Mouse (Mus musculus) 3T3-L1 (cell line): ENCODE measurements at regions not wholly inside any gene's neighbourhood (a gene's known extent, or its start where the extent isn't known, plus 50 kb on each side); places are given as distances from the start of the nearest gene placed in this dataset.

Experiments
- DNase-seq: peaks from one replicate; pipeline ENCODE4 v3.0.0-alpha.2; 2015; ENCODE audit warnings: low read depth, low spot score

DNA sequence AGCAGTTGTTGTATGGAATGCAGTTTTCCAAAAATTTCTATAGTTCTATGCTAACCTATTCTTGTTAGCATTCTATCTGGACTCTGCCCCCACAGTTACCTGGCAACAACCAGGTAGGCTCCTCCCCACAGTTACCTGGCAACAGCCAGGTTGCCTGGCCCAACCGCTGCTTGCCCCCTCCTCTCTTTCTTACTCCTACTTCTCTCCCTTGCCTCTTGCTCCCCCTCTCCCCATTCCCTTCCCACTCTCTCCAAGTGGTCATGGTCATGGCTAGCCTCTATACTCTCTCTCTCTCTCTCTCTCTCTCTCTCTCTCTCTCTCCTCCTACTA, 70.4 kb upstream of the Cpsf6 start:
- no peak for DNase-seq

- peak; percentile 95 for DNase-seq
These were observed 69.8 kb upstream of the Cpsf6 start for GRCm38 (mm10) chr10:117449416-117450239.

- DNase-seq = peak; percentile 87
These were observed 69.0 kb upstream of the Cpsf6 start for GRCm38 (mm10) chr10:117448783-117449182.

GRCm38 (mm10) chr10:117447626-117448025, 67.8 kb upstream of the Cpsf6 start:
- DNase-seq = no peak

DNA sequence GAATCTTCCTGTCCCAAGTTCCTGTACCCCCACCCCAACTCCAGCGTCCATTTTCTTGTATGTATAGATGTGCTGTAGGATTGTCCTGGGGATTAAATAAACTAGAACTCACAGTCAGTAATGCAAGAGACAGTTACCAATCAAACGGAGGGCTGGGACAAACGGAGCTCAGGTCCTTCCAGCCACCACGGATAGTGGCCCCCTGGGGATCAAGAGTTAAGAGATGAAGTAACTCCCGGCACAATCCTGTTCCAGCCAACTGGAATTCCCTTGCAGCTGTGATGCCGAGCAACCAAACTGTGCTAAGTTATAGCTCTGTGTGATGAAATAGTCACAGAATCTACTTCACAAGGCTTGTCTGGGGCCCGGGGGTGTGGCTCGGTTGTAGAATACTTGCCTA, 67.4 kb upstream of the Cpsf6 start:
- DNase-seq = peak; percentile 96

- peak; percentile 96 for DNase-seq
These were observed 67.0 kb upstream of the Cpsf6 start for GRCm38 (mm10) chr10:117446776-117447175.

DNA sequence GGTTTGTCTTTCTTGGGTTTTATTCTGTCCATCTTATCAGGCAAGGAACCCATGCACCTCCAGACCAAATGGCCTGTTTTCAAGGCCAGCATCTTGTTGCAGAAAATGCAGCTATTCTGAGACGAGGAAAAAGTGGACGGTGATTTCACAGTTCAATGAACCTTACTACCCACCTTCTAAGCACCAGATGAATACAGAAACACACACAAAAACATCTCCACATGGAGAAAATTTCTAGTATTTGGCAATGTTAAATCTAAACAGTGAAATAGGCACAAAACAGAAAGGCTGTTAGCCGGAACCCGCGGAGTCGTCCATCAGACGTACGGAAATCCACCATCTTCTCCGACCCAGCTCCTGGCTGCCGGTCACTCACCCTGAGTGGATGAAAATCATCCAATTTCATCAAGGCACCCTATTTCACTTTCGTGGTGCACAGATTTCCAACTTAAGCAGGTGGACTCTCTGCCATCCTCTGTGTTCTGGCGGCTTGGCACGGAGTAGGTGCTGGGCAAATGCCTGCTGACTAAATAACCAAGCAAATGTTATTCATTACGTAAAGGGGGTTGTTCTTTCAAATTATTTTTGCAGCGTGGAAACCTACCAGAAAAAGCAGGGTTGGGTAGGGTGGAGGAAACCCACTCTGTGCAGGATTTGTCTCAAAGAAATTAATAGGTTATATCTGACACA, 66.1 kb upstream of the Cpsf6 start:
- peak; percentile 93 for DNase-seq

DNA sequence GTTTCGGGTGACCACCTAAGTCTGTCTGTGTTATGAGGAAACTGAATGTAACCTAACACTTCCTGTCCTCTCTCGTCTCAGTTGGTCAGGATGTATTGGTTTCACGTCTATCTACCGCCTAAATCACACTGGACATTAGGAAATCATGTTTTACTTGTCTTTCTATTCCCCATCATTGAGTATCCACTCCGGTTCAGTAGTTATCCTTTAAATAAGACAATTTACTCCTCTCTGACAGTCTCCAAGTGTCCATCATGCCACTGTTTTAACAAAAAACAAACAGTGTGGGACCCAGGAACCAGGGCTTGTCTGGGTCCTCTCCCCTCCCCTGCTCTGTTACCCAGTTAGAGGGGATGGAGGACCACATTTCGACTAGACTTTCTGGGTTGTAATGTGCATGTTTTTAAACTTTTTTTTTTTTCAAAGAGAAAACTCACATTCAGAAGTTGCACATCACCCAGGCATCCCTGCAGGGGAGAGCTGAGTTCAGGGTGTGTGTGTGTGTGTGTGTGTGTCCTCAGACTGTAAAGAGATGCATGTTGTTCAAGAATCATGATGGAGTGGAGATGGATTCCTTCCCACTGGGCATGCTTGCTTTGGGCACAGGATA, 65.5 kb upstream of the Cpsf6 start:
- DNase-seq = peak; percentile 97

- no peak for DNase-seq
These were observed 64.9 kb upstream of the Cpsf6 start for GRCm38 (mm10) chr10:117444761-117445160.

- peak; percentile 93 for DNase-seq
These were observed 63.9 kb upstream of the Cpsf6 start for GRCm38 (mm10) chr10:117443426-117444350.

DNA sequence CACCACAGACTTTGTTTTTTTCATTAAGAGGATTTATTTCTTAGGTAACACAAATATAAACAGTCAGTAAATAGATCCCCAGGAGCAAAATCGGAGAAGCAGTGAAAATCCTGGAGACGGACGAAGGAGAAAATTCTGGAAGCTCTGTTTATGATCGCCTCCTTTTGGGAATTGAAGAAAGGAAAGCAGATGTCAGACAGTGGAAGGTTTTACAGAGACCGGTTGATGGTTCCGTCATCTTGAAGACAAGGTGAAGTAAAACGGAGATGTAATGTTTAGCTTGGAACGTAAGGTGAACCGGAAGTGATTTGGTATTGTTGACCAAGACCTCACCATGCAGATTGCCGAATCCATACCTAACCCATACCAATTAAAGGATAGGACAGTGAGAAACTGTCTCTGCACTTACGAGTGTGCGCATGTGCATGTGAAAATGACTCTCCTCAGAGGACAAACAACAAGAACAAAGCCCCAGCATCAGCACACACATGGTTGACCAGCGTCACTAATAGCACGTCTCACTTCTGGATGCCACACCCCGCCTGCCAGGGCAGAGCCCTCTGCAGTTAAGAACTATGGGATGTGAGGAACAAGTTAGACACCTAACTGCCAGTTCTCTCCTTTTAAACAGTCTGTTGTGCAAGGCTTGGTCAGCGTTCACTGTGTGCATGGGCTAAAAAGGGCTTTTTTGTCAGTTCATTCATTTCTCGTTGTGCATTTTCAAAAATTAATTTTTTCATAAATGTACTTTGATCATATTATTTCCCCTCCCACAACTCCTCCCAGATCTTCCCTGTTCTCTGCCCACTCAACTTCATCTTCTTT, 62.4 kb upstream of the Cpsf6 start:
- peak; percentile 94 for DNase-seq

DNA sequence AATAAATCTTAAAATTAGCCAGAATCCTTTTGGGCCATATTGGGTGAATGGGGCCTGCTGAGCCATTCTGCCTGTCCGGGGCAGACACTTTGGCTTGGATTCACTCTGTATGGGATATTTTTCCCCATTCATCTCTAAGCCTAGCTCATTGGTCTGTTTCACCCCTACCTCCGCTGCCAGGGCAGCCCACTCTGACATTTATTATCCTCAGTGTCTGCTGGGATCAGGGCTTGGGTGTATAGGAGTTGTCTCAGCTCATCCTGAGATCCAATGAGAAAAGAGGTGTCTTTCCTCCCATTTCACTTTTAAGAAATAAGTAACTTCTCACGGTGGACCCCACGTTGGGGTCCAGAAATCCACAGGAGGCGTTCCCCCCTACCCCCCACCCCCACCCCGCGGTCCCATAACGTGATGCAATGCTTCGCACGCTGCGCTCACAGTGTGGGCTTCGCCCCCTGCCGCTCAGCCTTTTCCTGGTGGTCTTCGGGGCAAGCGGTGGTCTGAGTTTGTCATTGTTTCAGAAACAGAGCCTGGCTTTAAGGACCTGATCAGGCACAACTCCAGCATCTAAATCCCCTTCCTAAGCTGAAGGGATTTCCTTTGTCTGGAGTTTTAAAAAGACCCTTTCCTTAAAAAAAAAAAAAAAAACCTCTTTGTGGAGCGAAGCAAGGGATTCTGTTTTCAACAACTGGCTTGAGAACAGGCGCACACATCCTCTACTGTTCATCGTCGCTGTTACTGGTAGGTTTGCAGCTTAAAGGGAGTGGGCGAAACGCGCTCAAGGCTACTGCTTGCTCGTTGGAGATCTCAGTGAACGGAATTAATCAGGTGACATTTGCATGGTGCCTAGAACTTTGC, 61.5 kb upstream of the Cpsf6 start:
- DNase-seq = no peak

DNA sequence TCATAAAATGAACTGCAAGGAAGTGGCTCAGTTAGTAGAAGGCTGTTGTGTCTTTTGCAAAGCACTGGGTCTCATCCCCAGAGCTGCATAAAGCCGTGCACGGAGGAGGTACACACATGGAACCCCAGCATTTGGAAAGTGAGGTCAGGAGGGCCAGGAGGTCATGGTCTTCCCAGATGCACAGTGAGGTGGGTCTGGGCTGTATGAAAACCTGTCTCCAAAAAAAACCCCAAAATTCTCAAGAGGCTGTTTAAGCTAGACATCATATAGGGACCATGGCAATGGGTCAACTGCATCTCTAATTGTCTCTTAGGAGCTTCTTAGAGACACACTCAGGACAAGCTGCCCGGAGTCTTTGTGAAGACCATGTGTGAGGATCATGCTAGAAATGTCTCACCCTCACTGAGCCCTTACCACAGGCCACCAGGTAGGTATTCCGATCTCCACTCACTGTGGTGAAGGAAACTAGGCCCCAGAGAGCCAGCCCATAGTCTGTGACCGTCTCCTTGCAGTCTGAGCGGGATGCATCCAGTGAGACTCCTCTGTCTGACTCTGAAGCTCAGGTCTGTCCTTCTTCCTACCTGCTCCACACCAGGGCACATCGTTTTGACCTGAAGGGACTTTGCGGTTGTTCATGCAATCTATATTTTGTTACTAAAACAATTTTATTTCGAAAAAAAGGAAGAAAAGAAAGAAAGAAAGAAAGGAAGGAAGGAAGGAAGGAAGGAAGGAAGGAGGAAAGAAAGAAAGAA, 60.6 kb upstream of the Cpsf6 start:
- DNase-seq = peak; percentile 93

- DNase-seq = peak; percentile 95
These were observed 59.6 kb upstream of the Cpsf6 start for GRCm38 (mm10) chr10:117439206-117440110.

DNA sequence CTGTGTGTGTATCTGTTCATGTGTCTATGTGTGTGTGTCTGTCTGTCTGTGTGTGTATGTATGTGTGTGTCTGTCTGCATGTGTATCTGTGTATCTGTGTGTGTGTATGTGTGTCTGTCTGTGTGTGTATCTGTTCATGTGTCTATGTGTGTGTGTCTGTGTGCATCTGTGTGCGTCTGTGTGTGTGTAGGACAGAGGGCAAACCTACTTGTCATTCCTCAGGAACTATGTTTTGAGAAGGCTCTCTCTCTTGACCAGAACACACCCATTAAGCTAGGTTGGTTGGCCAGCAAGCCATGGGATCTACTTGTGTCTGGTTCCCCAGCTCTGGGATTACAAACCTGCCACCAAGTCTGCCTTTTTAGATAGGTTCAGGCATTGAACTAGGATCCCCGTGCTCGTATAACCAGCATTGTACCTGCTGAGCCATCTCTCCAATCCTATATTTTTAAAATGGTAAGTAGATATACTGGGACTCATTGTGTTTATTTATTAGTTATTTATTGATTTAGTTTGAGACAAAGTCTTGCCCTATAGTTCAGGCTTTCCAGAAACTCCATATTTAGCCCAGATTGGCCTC, 58.9 kb upstream of the Cpsf6 start:
- DNase-seq = peak; percentile 93

GRCm38 (mm10) chr10:117437970-117438369, 58.2 kb upstream of the Cpsf6 start:
- DNase-seq = peak; percentile 93

DNA sequence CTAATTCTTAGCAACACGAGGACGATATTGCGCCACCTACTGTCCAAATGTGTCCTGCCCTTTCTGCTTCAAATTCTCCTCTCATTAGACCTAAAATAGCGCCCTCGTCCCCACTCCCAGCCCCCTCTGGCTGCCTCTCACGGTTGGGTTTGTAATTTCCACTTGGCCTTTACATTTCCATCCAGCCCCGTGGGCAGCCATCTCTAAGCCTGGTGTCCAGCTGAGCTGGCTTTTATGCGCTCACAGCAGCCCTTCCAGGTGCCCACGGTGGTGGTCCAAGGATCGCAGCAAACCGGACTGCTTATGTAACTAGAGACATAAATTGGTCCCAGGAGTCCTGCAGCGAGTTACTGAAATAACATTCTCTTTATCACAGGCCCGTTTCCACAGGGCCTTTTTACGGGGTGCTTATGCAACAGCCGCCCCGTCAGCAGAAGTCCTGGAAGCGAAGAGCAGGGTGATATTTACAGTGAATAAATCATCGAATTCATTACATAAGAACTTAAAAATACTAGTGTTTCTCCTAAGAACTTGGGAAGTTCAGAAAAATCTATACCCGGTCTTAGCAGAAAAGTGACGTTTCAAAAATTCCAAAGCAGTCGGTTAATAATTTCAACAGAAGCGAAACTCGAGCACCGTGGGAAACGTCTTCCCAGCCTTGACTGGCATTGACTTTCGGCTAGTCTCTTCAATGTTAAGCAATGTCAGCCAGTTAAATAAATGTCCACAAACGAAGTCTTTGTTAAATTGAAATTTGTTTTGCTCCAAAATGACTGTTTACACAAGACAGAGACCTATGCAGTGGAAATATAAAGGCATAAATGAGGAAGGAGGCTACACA, 57.3 kb upstream of the Cpsf6 start:
- no peak for DNase-seq
